Mouse (Mus musculus) hindbrain, embryonic 10.5 days (tissue): ENCODE data around the gene Ptafr. TPM values are rescaled to one million over a fixed set of nuclear protein-coding genes. Genes with fewer than 3 reads are reported as not detected.
"Not testable (repeated sequence)": the region's sequence is repeated elsewhere in the genome, so short reads cannot be mapped to it uniquely, and the experiment has no call there.

Source experiments
- DNase-seq: peaks from one replicate; pipeline ENCODE4 v3.0.0-alpha.2; 2017; ENCODE audit warnings: low spot score
- H3K27ac ChIP-seq: fragments of 300-500 bp; sonication (generic); 2 replicates; pipeline ENCODE4 v1.5.1; 2016; ENCODE audit warnings: mild to moderate bottlenecking, moderate library complexity
- H3K27me3 ChIP-seq: fragments of 300-500 bp; sonication (generic); 2 replicates; pipeline ENCODE4 v1.6.1; 2016; ENCODE audit warnings: mild to moderate bottlenecking; ENCODE audit not compliant: poor library complexity, insufficient read depth, severe bottlenecking
- H3K36me3 ChIP-seq: fragments of 300-500 bp; sonication (generic); 2 replicates; pipeline ENCODE4 v1.6.1; 2016; ENCODE audit warnings: mild to moderate bottlenecking, moderate library complexity
- H3K4me1 ChIP-seq: fragments of 300-500 bp; sonication (generic); replicated peaks from 2 replicates; pipeline ENCODE4 v1.6.1; 2016; ENCODE audit warnings: mild to moderate bottlenecking
- H3K4me3 ChIP-seq: fragments of 300-500 bp; sonication (generic); 2 replicates; pipeline ENCODE4 v1.5.1; 2016; ENCODE audit warnings: mild to moderate bottlenecking, moderate library complexity
- H3K9me3 ChIP-seq: fragments of 300-500 bp; sonication (generic); 2 replicates; pipeline ENCODE4 v1.6.1; 2016; ENCODE audit warnings: mild to moderate bottlenecking, moderate library complexity
- WGBS: fragments of 180-500 bp; shearing (Covaris S2); methylation state at CpG from one replicate; pipeline ENCODE4 v1.1.7; 2016; 5-methylcytosine and 5-hydroxymethylcytosine counted together
- polyA plus RNA-seq: library from polyadenylated mRNA; unstranded; fragments of >200 nt; fragmentation: Nextera tagmentation; extraction: Ambion mirVana; gene quantifications from 2 replicates; pipeline ENCODE4 v1.2.1, GENCODE M21; 2016

Ptafr gene
- polyA plus RNA-seq, 1 experiment from 2014 or later, result 0.81 TPM

- H3K4me3 ChIP-seq, H3K27me3 ChIP-seq, DNase-seq, H3K27ac ChIP-seq, H3K36me3 ChIP-seq, H3K9me3 ChIP-seq, H3K4me1 ChIP-seq: not testable (repeated sequence)
- 94% methylated on average over 5 of the region's 5 CpGs for WGBS
These were observed 37.4 kb downstream of the Ptafr start for GRCm38 (mm10) chr4:132601242-132601641.

- no peaks in the 10 kb centered on the region for H3K27me3 ChIP-seq
- no peak overlapping the region for H3K27ac ChIP-seq
- H3K4me3 ChIP-seq, result no peak overlapping the region
- no peaks in the 10 kb centered on the region for H3K9me3 ChIP-seq
- WGBS, result 86% methylated on average over 4 of the region's 4 CpGs
- no peak for DNase-seq
- no peaks in the 10 kb centered on the region for H3K4me1 ChIP-seq
- no peaks in the 10 kb centered on the region for H3K36me3 ChIP-seq
These were observed 39.6 kb downstream of the Ptafr start for GRCm38 (mm10) chr4:132603468-132603867.

- Histone ChIP-seq H3K4me3 (no peak overlapping the region), H3K27ac (no peak overlapping the region), H3K4me1 (no peaks in the 10 kb centered on the region), H3K9me3 (no peaks in the 10 kb centered on the region), H3K27me3 (no peaks in the 10 kb centered on the region), H3K36me3 (no peaks in the 10 kb centered on the region)
- DNase-seq, result no peak
- WGBS, result 83% methylated on average over 5 of the region's 5 CpGs
These were observed 41.9 kb downstream of the Ptafr start for GRCm38 (mm10) chr4:132605816-132606215.

- Histone ChIP-seq H3K36me3 (no peaks in the 10 kb centered on the region), H3K4me1 (no peaks in the 10 kb centered on the region), H3K9me3 (no peaks in the 10 kb centered on the region), H3K4me3 (no peak overlapping the region), H3K27me3 (no peaks in the 10 kb centered on the region), H3K27ac (no peak overlapping the region)
- 56% methylated on average over 4 of the region's 4 CpGs for WGBS
- DNase-seq, result no peak
These were observed 44.3 kb downstream of the Ptafr start for GRCm38 (mm10) chr4:132608147-132608546.

- no peaks in the 10 kb centered on the region for H3K4me1 ChIP-seq
- H3K9me3 ChIP-seq, result peaks cover 13% of the 10 kb centered on the region
- WGBS, result 86% methylated on average over 3 of the region's 3 CpGs
- DNase-seq, result no peak
- no peaks in the 10 kb centered on the region for H3K36me3 ChIP-seq
- H3K27ac ChIP-seq, result no peak overlapping the region
- no peaks in the 10 kb centered on the region for H3K27me3 ChIP-seq
- no peak overlapping the region for H3K4me3 ChIP-seq
These were observed 46.6 kb downstream of the Ptafr start for GRCm38 (mm10) chr4:132610301-132610984.

- Histone ChIP-seq H3K36me3 (no peaks in the 10 kb centered on the region), H3K9me3 (peaks cover 16% of the 10 kb centered on the region), H3K4me1 (no peaks in the 10 kb centered on the region), H3K27ac (no peak overlapping the region), H3K4me3 (no peak overlapping the region), H3K27me3 (no peaks in the 10 kb centered on the region)
- DNase-seq, result no peak
- 87% methylated on average over 8 of the region's 8 CpGs for WGBS
These were observed 47.5 kb downstream of the Ptafr start for GRCm38 (mm10) chr4:132611320-132611719.

GRCm38 (mm10) chr4:132617873-132618272 lies 54.0 kb downstream of the Ptafr start:
- WGBS, result 90% methylated on average over 6 of the region's 6 CpGs
- DNase-seq, result no peak
- H3K4me1 ChIP-seq, result no peaks in the 10 kb centered on the region
- H3K36me3 ChIP-seq, result no peaks in the 10 kb centered on the region
- no peak overlapping the region for H3K4me3 ChIP-seq
- H3K9me3 ChIP-seq, result peaks cover 16% of the 10 kb centered on the region
- no peaks in the 10 kb centered on the region for H3K27me3 ChIP-seq
- H3K27ac ChIP-seq, result no peak overlapping the region

GRCm38 (mm10) chr4:132618850-132619375 lies 55.0 kb downstream of the Ptafr start:
- 89% methylated on average over 10 of the region's 10 CpGs for WGBS
- Histone ChIP-seq H3K27me3 (no peaks in the 10 kb centered on the region), H3K27ac (no peak overlapping the region), H3K4me3 (no peak overlapping the region), H3K9me3 (peaks cover 16% of the 10 kb centered on the region), H3K36me3 (no peaks in the 10 kb centered on the region), H3K4me1 (no peaks in the 10 kb centered on the region)
- DNase-seq, result no peak

- H3K36me3 ChIP-seq, result no peaks in the 10 kb centered on the region
- H3K27me3 ChIP-seq, result no peaks in the 10 kb centered on the region
- no peaks in the 10 kb centered on the region for H3K4me1 ChIP-seq
- H3K9me3 ChIP-seq, result peaks cover 6% of the 10 kb centered on the region
- 89% methylated on average over 4 of the region's 4 CpGs for WGBS
- no peak overlapping the region for H3K4me3 ChIP-seq
- DNase-seq, result no peak
- H3K27ac ChIP-seq, result no peak overlapping the region
These were observed 56.3 kb downstream of the Ptafr start for GRCm38 (mm10) chr4:132620134-132620533.

- H3K36me3 ChIP-seq, result no peaks in the 10 kb centered on the region
- no peaks in the 10 kb centered on the region for H3K4me1 ChIP-seq
- no peak overlapping the region for H3K27ac ChIP-seq
- H3K4me3 ChIP-seq, result no peak overlapping the region
- 71% methylated on average over 7 of the region's 7 CpGs for WGBS
- H3K9me3 ChIP-seq, result no peaks in the 10 kb centered on the region
- DNase-seq, result no peak
- H3K27me3 ChIP-seq, result no peaks in the 10 kb centered on the region
These were observed 57.6 kb downstream of the Ptafr start for GRCm38 (mm10) chr4:132621287-132622068.

GRCm38 (mm10) chr4:132624034-132624657 lies 60.3 kb downstream of the Ptafr start:
- 83% methylated on average over 5 of the region's 5 CpGs for WGBS

GRCm38 (mm10) chr4:132628830-132629229 lies 65.0 kb downstream of the Ptafr start:
- H3K4me3 ChIP-seq, result no peak overlapping the region
- DNase-seq, result peak; percentile 31
- 16% methylated on average over 2 of the region's 2 CpGs for WGBS

More at GRCm38 (mm10) chr4:132624034-132624657, 60.3 kb downstream of the Ptafr start:
- no peak for DNase-seq
- Histone ChIP-seq H3K4me1 (no peaks in the 10 kb centered on the region), H3K36me3 (no peaks in the 10 kb centered on the region), H3K4me3 (no peak overlapping the region), H3K27me3 (no peaks in the 10 kb centered on the region), H3K9me3 (no peaks in the 10 kb centered on the region), H3K27ac (no peak overlapping the region)

More at GRCm38 (mm10) chr4:132628830-132629229, 65.0 kb downstream of the Ptafr start:
- no peaks in the 10 kb centered on the region for H3K4me1 ChIP-seq
- no peaks in the 10 kb centered on the region for H3K36me3 ChIP-seq
- no peaks in the 10 kb centered on the region for H3K9me3 ChIP-seq
- H3K27ac ChIP-seq, result no peak overlapping the region
- no peaks in the 10 kb centered on the region for H3K27me3 ChIP-seq
